Mouse (Mus musculus): ENCODE measurements around the gene Inpp5e. TPM values are rescaled to one million over a fixed set of nuclear protein-coding genes. Genes with fewer than 3 reads are reported as not detected.

Gene Inpp5e
- polyA plus RNA-seq, 2 experiments from 2014 or later, result 9.5 to 13.5 TPM

- ATAC-seq, result no peak
Measured at GRCm38 (mm10) chr2:26360772-26361171, 48.2 kb downstream of the Inpp5e start, which contains the start of gene Card9. TSS of gene Card9 (minus strand) at chr2:26360918.

GRCm38 (mm10) chr2:26359983-26360382, 49.0 kb downstream of the Inpp5e start:
- ATAC-seq, result no peak

- ATAC-seq, result no peak
Measured at GRCm38 (mm10) chr2:26358667-26359320, 50.2 kb downstream of the Inpp5e start.

- ATAC-seq, result no peak
Measured at GRCm38 (mm10) chr2:26357484-26357883, 51.5 kb downstream of the Inpp5e start.

GRCm38 (mm10) chr2:26356678-26357077, 52.3 kb downstream of the Inpp5e start:
- no peak for ATAC-seq

GRCm38 (mm10) chr2:26356231-26356630, 52.8 kb downstream of the Inpp5e start:
- ATAC-seq, result no peak

- ATAC-seq, result no peak
Measured at GRCm38 (mm10) chr2:26354401-26354800, 54.6 kb downstream of the Inpp5e start.

- ATAC-seq, result no peak
Measured at GRCm38 (mm10) chr2:26353066-26353980, 55.7 kb downstream of the Inpp5e start.

- no peak for ATAC-seq
Measured at GRCm38 (mm10) chr2:26352291-26352910, 56.6 kb downstream of the Inpp5e start.

GRCm38 (mm10) chr2:26351358-26352290, 57.4 kb downstream of the Inpp5e start, which contains the start of gene Dnlz:
TSS of gene Dnlz (minus strand) at chr2:26352110.
- ATAC-seq, result peak; percentile 86

- no peak for ATAC-seq
Measured at GRCm38 (mm10) chr2:26348241-26348640, 60.8 kb downstream of the Inpp5e start.

Other genes starting within 250 kb of the Inpp5e start
- not detected for gene Lhx3, start 200.9 kb downstream of the Inpp5e start, polyA plus RNA-seq (2017; shearing (Covaris generic))
- 1 to 10 TPM; 2.0 to 2.6 TPM for gene Qsox2, start 171.7 kb downstream of the Inpp5e start, polyA plus RNA-seq (2017; shearing (Covaris generic))
- gene Ccdc187, start 114.6 kb downstream of the Inpp5e start, polyA plus RNA-seq (2017; shearing (Covaris generic)), result not detected
- 1 to 10 TPM; 1.8 to 2.7 TPM for gene Gpsm1, start 93.7 kb downstream of the Inpp5e start, polyA plus RNA-seq (2017; shearing (Covaris generic))
- gene Dnlz, start 57.1 kb downstream of the Inpp5e start, polyA plus RNA-seq (2017; shearing (Covaris generic)), result 1 to 10 TPM; 6.5 to 7.4 TPM
- 1 to 10 TPM; 1.5 to 2.3 TPM for gene Card9, start 48.3 kb downstream of the Inpp5e start, polyA plus RNA-seq (2017; shearing (Covaris generic))
- gene Snapc4, start 28.6 kb downstream of the Inpp5e start, polyA plus RNA-seq (2017; shearing (Covaris generic)), result 10 to 100 TPM; 20.1 to 24.4 TPM
- gene Entr1, start 19.9 kb downstream of the Inpp5e start, polyA plus RNA-seq (2017; shearing (Covaris generic)), result 10 to 100 TPM; 44.8 to 54.9 TPM
- gene Pmpca, start 19.9 kb downstream of the Inpp5e start, polyA plus RNA-seq (2017; shearing (Covaris generic)), result 10 to 100 TPM; 77.1 to 77.7 TPM
- 10 to 100 TPM; 22.4 to 23.9 TPM for gene Sec16a, start 36.0 kb upstream of the Inpp5e start, polyA plus RNA-seq (2017; shearing (Covaris generic))
- 10 to 100 TPM; 22.2 to 28.7 TPM for gene Notch1, start 107.5 kb upstream of the Inpp5e start, polyA plus RNA-seq (2017; shearing (Covaris generic))
- gene Egfl7, start 170.8 kb upstream of the Inpp5e start, polyA plus RNA-seq (2017; shearing (Covaris generic)), result 1 to 10 TPM in 1 of 2 experiments, under 1 TPM in 1; 0.95 to 1.3 TPM
- not detected for gene Gm20532, start 177.4 kb upstream of the Inpp5e start, polyA plus RNA-seq (2017; shearing (Covaris generic))
- 10 to 100 TPM in 1 of 2 experiments, 1 to 10 TPM in 1; 8.2 to 11.0 TPM for gene Agpat2, start 195.2 kb upstream of the Inpp5e start, polyA plus RNA-seq (2017; shearing (Covaris generic))
- gene Fam69b, start 219.3 kb upstream of the Inpp5e start, polyA plus RNA-seq (2017; shearing (Covaris generic)), result 1 to 10 TPM in 1 of 2 experiments, under 1 TPM in 1; 0.90 to 2.1 TPM

All from activated CD4-positive, CD25-positive, alpha-beta regulatory T cell, adult 4 months (primary cell).